Mouse (Mus musculus): ENCODE results near the gene Snx27.

The Snx27 gene

GRCm38 (mm10) chr3:94567242-94567641 is 15.3 kb downstream of the Snx27 start:
- no peak for DNase-seq (ENCODE audit: low read depth, low spot score)

- no peak for DNase-seq (ENCODE audit: low read depth, low spot score)
Measured at GRCm38 (mm10) chr3:94565557-94565956, 17.0 kb downstream of the Snx27 start.

GRCm38 (mm10) chr3:94565127-94565526 is 17.4 kb downstream of the Snx27 start:
- no peak for DNase-seq (ENCODE audit: low read depth, low spot score)

- DNase-seq (ENCODE audit: low read depth, low spot score), result no peak
Measured at GRCm38 (mm10) chr3:94564356-94565010, 18.0 kb downstream of the Snx27 start.

GRCm38 (mm10) chr3:94563163-94563562 is 19.4 kb downstream of the Snx27 start:
- DNase-seq (ENCODE audit: low read depth, low spot score), result no peak

- no peak for DNase-seq (ENCODE audit: low read depth, low spot score)
Measured at GRCm38 (mm10) chr3:94559931-94560429, 22.5 kb downstream of the Snx27 start.

- DNase-seq (ENCODE audit: low read depth, low spot score), result no peak
Measured at GRCm38 (mm10) chr3:94549041-94549440, 33.5 kb downstream of the Snx27 start.

GRCm38 (mm10) chr3:94537187-94537586 is 45.3 kb downstream of the Snx27 start:
- peak; percentile 51 for DNase-seq (ENCODE audit: low read depth, low spot score)

- no peak for DNase-seq (ENCODE audit: low read depth, low spot score)
Measured at GRCm38 (mm10) chr3:94533968-94534367, 48.5 kb downstream of the Snx27 start.

GRCm38 (mm10) chr3:94526731-94527130 is 55.8 kb downstream of the Snx27 start:
- DNase-seq (ENCODE audit: low read depth, low spot score), result no peak

- DNase-seq (ENCODE audit: low read depth, low spot score), result no peak
Measured at GRCm38 (mm10) chr3:94506664-94507063, 75.9 kb downstream of the Snx27 start.

GRCm38 (mm10) chr3:94502243-94502642 is 80.3 kb downstream of the Snx27 start:
- no peak for DNase-seq (ENCODE audit: low read depth, low spot score)

GRCm38 (mm10) chr3:94497162-94497561 is 85.4 kb downstream of the Snx27 start:
- no peak for DNase-seq (ENCODE audit: low read depth, low spot score)

GRCm38 (mm10) chr3:94487581-94487980 is 94.9 kb downstream of the Snx27 start:
- no peak for DNase-seq (ENCODE audit: low read depth, low spot score)

GRCm38 (mm10) chr3:94485922-94486321 is 96.6 kb downstream of the Snx27 start:
- no peak for DNase-seq (ENCODE audit: low read depth, low spot score)

GRCm38 (mm10) chr3:94483790-94484439 is 98.6 kb downstream of the Snx27 start:
- no peak for DNase-seq (ENCODE audit: low read depth, low spot score)

GRCm38 (mm10) chr3:94482764-94483385 is 99.6 kb downstream of the Snx27 start:
- no peak for DNase-seq (ENCODE audit: low read depth, low spot score)

GRCm38 (mm10) chr3:94481429-94481828 is 101.1 kb downstream of the Snx27 start:
- DNase-seq (ENCODE audit: low read depth, low spot score), result no peak

GRCm38 (mm10) chr3:94480291-94480884 is 102.1 kb downstream of the Snx27 start, which contains the start of gene Riiad1:
Gene Riiad1 (minus strand): TSS chr3:94480341.
- no peak for DNase-seq (ENCODE audit: low read depth, low spot score)

- DNase-seq (ENCODE audit: low read depth, low spot score), result no peak
Measured at GRCm38 (mm10) chr3:94479564-94479963, 103.0 kb downstream of the Snx27 start.

- no peak for DNase-seq (ENCODE audit: low read depth, low spot score)
Measured at GRCm38 (mm10) chr3:94478591-94479169, 103.8 kb downstream of the Snx27 start.

- DNase-seq (ENCODE audit: low read depth, low spot score), result no peak
Measured at GRCm38 (mm10) chr3:94477981-94478422, 104.5 kb downstream of the Snx27 start, which contains the start of gene Celf3. Gene Celf3 (plus strand): TSS chr3:94478295.

All from c-Kit-negative CD71-positive TER-119-positive erythroid progenitor cells, embryonic 14.5 days (primary cell).